Mouse (Mus musculus) myocyte (in vitro differentiated cells): ENCODE data around the gene Rccd1.

Source experiments
- E2F4 ChIP-seq: IDR thresholded peaks from one replicate; pipeline ENCODE4 v1.6.1; 2011; ENCODE audit warnings: mild to moderate bottlenecking, control low read depth, moderate library complexity; ENCODE audit not compliant: insufficient read depth
- MYOG ChIP-seq, 3 experiments: IDR thresholded peaks; one replicate each; pipeline ENCODE4 v1.6.1; 2011; ENCODE audit warnings: control low read depth in 2 of 3, low read depth in 2 of 3, mild to moderate bottlenecking in 2 of 3; ENCODE audit not compliant: insufficient read length in 2 of 3, control insufficient read depth in 1 of 3, insufficient read depth in 1 of 3
- POLR2A ChIP-seq: IDR thresholded peaks from one replicate; pipeline ENCODE4 v1.6.1; 2011; ENCODE audit warnings: low read depth, mild to moderate bottlenecking, control low read depth, moderate library complexity; ENCODE audit not compliant: insufficient read length

- no peak for TF ChIP-seq POLR2A
- no peak for TF ChIP-seq MYOG (IDR thresholded peaks at IDR 0.05; ENCODE audit: control insufficient read depth in 1 of 3, insufficient read depth in 1 of 3, insufficient read length in 2 of 3, low read depth in 2 of 3)
- TF ChIP-seq E2F4, result no peak
Observed at GRCm38 (mm10) chr7:80252886-80253285, 71.4 kb downstream of the Rccd1 start.
